Mouse (Mus musculus): ENCODE results near the gene Rin1. TPM values are rescaled to one million over a fixed set of nuclear protein-coding genes. Genes with fewer than 3 reads are reported as not detected.
A peak's percentile ranks its signal among the peaks of the same experiment; 100 is the strongest.

Rin1 gene
- polyA plus RNA-seq, 1 experiment, result not detected

GRCm38 (mm10) chr19:5036577-5036976 is 13.7 kb upstream of the Rin1 start:
- peaks cover 8% of the 10 kb centered on the region for H3K4me1 ChIP-seq (ENCODE audit: control insufficient read depth, insufficient read depth, insufficient read length, low read length)
- no peak overlapping the region for H3K27ac ChIP-seq (replicated peaks; ENCODE audit: low read depth, low read length)
- no peak overlapping the region for H3K4me3 ChIP-seq (ENCODE audit: insufficient read depth, low read depth, low read length)

GRCm38 (mm10) chr19:5037678-5038571 is 12.4 kb upstream of the Rin1 start:
- Histone ChIP-seq H3K27ac (replicated peaks; ENCODE audit: low read depth, low read length) (no peak overlapping the region), H3K4me1 (ENCODE audit: control insufficient read depth, insufficient read depth, insufficient read length, low read length) (peaks cover 8% of the 10 kb centered on the region), H3K4me3 (ENCODE audit: insufficient read depth, low read depth, low read length) (peak overlapping the region; percentile 73)

- H3K27ac ChIP-seq (replicated peaks; ENCODE audit: low read depth, low read length), result no peak within 1 kb of the TSS
- H3K4me1 ChIP-seq (ENCODE audit: control insufficient read depth, insufficient read depth, insufficient read length, low read length), result peaks cover 8% of the 10 kb centered on the region
- H3K4me3 ChIP-seq (ENCODE audit: insufficient read depth, low read depth, low read length), result peak within 1 kb of the TSS; percentile 73
Measured at GRCm38 (mm10) chr19:5038709-5039156, 11.5 kb upstream of the Rin1 start, which contains the start of the genes B4gat1 and AC124502.3. B4gat1 (plus strand) TSS chr19:5038826. AC124502.3 (plus strand) TSS chr19:5038891.

GRCm38 (mm10) chr19:5039301-5040114 is 10.8 kb upstream of the Rin1 start:
- Histone ChIP-seq H3K4me3 (ENCODE audit: insufficient read depth, low read depth, low read length) (peak overlapping the region; percentile 73), H3K4me1 (ENCODE audit: control insufficient read depth, insufficient read depth, insufficient read length, low read length) (peaks cover 8% of the 10 kb centered on the region), H3K27ac (replicated peaks; ENCODE audit: low read depth, low read length) (no peak overlapping the region)

GRCm38 (mm10) chr19:5040862-5041523 is 9.3 kb upstream of the Rin1 start, which contains the start of gene Brms1:
Brms1 (plus strand) TSS chr19:5041354.
- Histone ChIP-seq H3K27ac (replicated peaks; ENCODE audit: low read depth, low read length) (peak within 1 kb of the TSS; percentile 75), H3K4me3 (ENCODE audit: insufficient read depth, low read depth, low read length) (peak within 1 kb of the TSS; percentile 94), H3K4me1 (ENCODE audit: control insufficient read depth, insufficient read depth, insufficient read length, low read length) (peaks cover 8% of the 10 kb centered on the region)

- H3K4me1 ChIP-seq (ENCODE audit: control insufficient read depth, insufficient read depth, insufficient read length, low read length), result peaks cover 8% of the 10 kb centered on the region
- H3K27ac ChIP-seq (replicated peaks; ENCODE audit: low read depth, low read length), result peak overlapping the region; percentile 62; the same call in 1 of the 2 replicates
- H3K4me3 ChIP-seq (ENCODE audit: insufficient read depth, low read depth, low read length), result peak overlapping the region; percentile 94
Measured at GRCm38 (mm10) chr19:5041588-5041987, 8.7 kb upstream of the Rin1 start.

- Histone ChIP-seq H3K4me3 (ENCODE audit: insufficient read depth, low read depth, low read length) (no peak overlapping the region), H3K27ac (replicated peaks; ENCODE audit: low read depth, low read length) (no peak overlapping the region), H3K4me1 (ENCODE audit: control insufficient read depth, insufficient read depth, insufficient read length, low read length) (no peaks in the 10 kb centered on the region; the same call in 1 of the 2 replicates)
Measured at GRCm38 (mm10) chr19:5045531-5045930, 4.8 kb upstream of the Rin1 start.

GRCm38 (mm10) chr19:5048138-5049056 is 1.9 kb upstream of the Rin1 start:
- no peak overlapping the region for H3K27ac ChIP-seq (replicated peaks; ENCODE audit: low read depth, low read length)
- H3K4me3 ChIP-seq (ENCODE audit: insufficient read depth, low read depth, low read length), result no peak overlapping the region
- no peaks in the 10 kb centered on the region; the same call in 1 of the 2 replicates for H3K4me1 ChIP-seq (ENCODE audit: control insufficient read depth, insufficient read depth, insufficient read length, low read length)

- no peak overlapping the region for H3K4me3 ChIP-seq (ENCODE audit: insufficient read depth, low read depth, low read length)
- H3K4me1 ChIP-seq (ENCODE audit: control insufficient read depth, insufficient read depth, insufficient read length, low read length), result no peaks in the 10 kb centered on the region; the same call in 1 of the 2 replicates
- no peak overlapping the region for H3K27ac ChIP-seq (replicated peaks; ENCODE audit: low read depth, low read length)
Measured at GRCm38 (mm10) chr19:5049325-5049724, 956 bp upstream of the Rin1 start.

- H3K4me3 ChIP-seq (ENCODE audit: insufficient read depth, low read depth, low read length), result peak overlapping the region; percentile 55
- H3K27ac ChIP-seq (replicated peaks; ENCODE audit: low read depth, low read length), result no peak overlapping the region
- H3K4me1 ChIP-seq (ENCODE audit: control insufficient read depth, insufficient read depth, insufficient read length, low read length), result no peaks in the 10 kb centered on the region; the same call in 1 of the 2 replicates
Measured at GRCm38 (mm10) chr19:5051031-5051430, 750 bp downstream of the Rin1 start.

GRCm38 (mm10) chr19:5051515-5051914 is 1.2 kb downstream of the Rin1 start:
- Histone ChIP-seq H3K27ac (replicated peaks; ENCODE audit: low read depth, low read length) (no peak overlapping the region), H3K4me1 (ENCODE audit: control insufficient read depth, insufficient read depth, insufficient read length, low read length) (no peaks in the 10 kb centered on the region; the same call in 1 of the 2 replicates), H3K4me3 (ENCODE audit: insufficient read depth, low read depth, low read length) (peak overlapping the region; percentile 55)

GRCm38 (mm10) chr19:5052166-5052822 is 2.0 kb downstream of the Rin1 start:
- Histone ChIP-seq H3K4me1 (ENCODE audit: control insufficient read depth, insufficient read depth, insufficient read length, low read length) (no peaks in the 10 kb centered on the region; the same call in 1 of the 2 replicates), H3K4me3 (ENCODE audit: insufficient read depth, low read depth, low read length) (no peak overlapping the region), H3K27ac (replicated peaks; ENCODE audit: low read depth, low read length) (no peak overlapping the region)

GRCm38 (mm10) chr19:5052853-5053252 is 2.6 kb downstream of the Rin1 start:
- H3K4me1 ChIP-seq (ENCODE audit: control insufficient read depth, insufficient read depth, insufficient read length, low read length), result no peaks in the 10 kb centered on the region; the same call in 1 of the 2 replicates
- H3K27ac ChIP-seq (replicated peaks; ENCODE audit: low read depth, low read length), result no peak overlapping the region
- H3K4me3 ChIP-seq (ENCODE audit: insufficient read depth, low read depth, low read length), result no peak overlapping the region

Measured in brown adipose tissue, adult 24 weeks (tissue).